Mouse (Mus musculus) CH12.LX (cell line): Measurements from ENCODE around the gene B4gat1.

Experiments used
- CHD2 ChIP-seq: IDR thresholded peaks from 2 replicates; pipeline ENCODE4 v1.6.1; 2011; ENCODE audit warnings: low read length, improper control_type of control experiment
- CTCF ChIP-seq, 2 experiments: IDR thresholded peaks in 1 of 2; conservative IDR thresholded peaks in 1 of 2; 2 replicates each; pipeline ENCODE4 v1.5.1; 2011 to 2012; ENCODE audit warnings: low read depth in 2 of 2, low read length in 2 of 2, improper control_type of control experiment in 1 of 2, inconsistent platforms in 1 of 2, mild to moderate bottlenecking in 1 of 2, moderate library complexity in 1 of 2
- ELF1 ChIP-seq: IDR thresholded peaks from 2 replicates; pipeline ENCODE4 v1.6.1; 2014; ENCODE audit warnings: low read depth, mild to moderate bottlenecking, inconsistent platforms, low read length, improper control_type of control experiment
- EP300 ChIP-seq: IDR thresholded peaks from 2 replicates; pipeline ENCODE4 v1.6.1; 2011; ENCODE audit warnings: low read length, improper control_type of control experiment
- HCFC1 ChIP-seq: IDR thresholded peaks from 2 replicates; pipeline ENCODE4 v1.6.1; 2012; ENCODE audit warnings: low read depth, mild to moderate bottlenecking, inconsistent platforms, low read length, improper control_type of control experiment
- MYC ChIP-seq: IDR thresholded peaks from 2 replicates; pipeline ENCODE4 v1.6.1; 2011; ENCODE audit warnings: low read depth, mild to moderate bottlenecking, improper control_type of control experiment, low read length
- NRF1 ChIP-seq: IDR thresholded peaks from 2 replicates; pipeline ENCODE4 v1.6.1; 2014; ENCODE audit warnings: low read depth, mild to moderate bottlenecking, inconsistent platforms, low read length, improper control_type of control experiment, moderate library complexity
- POLR2A ChIP-seq: IDR thresholded peaks from 2 replicates; pipeline ENCODE4 v1.6.1; 2011; ENCODE audit warnings: low read depth, mild to moderate bottlenecking, improper control_type of control experiment, low read length
- POLR2AphosphoS2 ChIP-seq: IDR thresholded peaks from 2 replicates; pipeline ENCODE4 v1.6.1; 2011; ENCODE audit warnings: low read depth, low read length, improper control_type of control experiment
- TCF12 ChIP-seq: IDR thresholded peaks from 2 replicates; pipeline ENCODE4 v1.6.1; 2014; ENCODE audit warnings: low read depth, mild to moderate bottlenecking, inconsistent platforms, low read length, improper control_type of control experiment
- USF1 ChIP-seq: IDR thresholded peaks from 2 replicates; pipeline ENCODE4 v1.6.1; 2014; ENCODE audit warnings: low read depth, mild to moderate bottlenecking, inconsistent platforms, low read length, improper control_type of control experiment
- USF2 ChIP-seq: conservative IDR thresholded peaks from 2 replicates; pipeline ENCODE4 v1.6.1; 2011; ENCODE audit warnings: low read depth, low read length, improper control_type of control experiment

GRCm38 (mm10) chr19:5023621-5024479 lies 14.8 kb upstream of the B4gat1 start, which contains the start of gene Slc29a2:
- peak; percentile 79; the same call in 1 of the 2 replicates for TF ChIP-seq POLR2AphosphoS2
- TF ChIP-seq CTCF (conservative IDR thresholded peaks at IDR 0.05 in 1 of 2, IDR thresholded peaks at IDR 0.05 in 1 of 2; ENCODE audit: low read depth in 2 of 2, low read length in 2 of 2) = no peak
- peak; percentile 83 for TF ChIP-seq HCFC1
- no peak for TF ChIP-seq USF1
- TF ChIP-seq TCF12 = no peak
- TF ChIP-seq POLR2A = peak; percentile 97
- TF ChIP-seq CHD2 = no peak
- TF ChIP-seq USF2 = no peak
- peak; percentile 80 for TF ChIP-seq ELF1
- no peak for TF ChIP-seq EP300
- TF ChIP-seq MYC = peak; percentile 85
- TF ChIP-seq NRF1 = no peak; the same call in 1 of the 2 replicates
